Mouse (Mus musculus) midbrain, postnatal 0 days (tissue): ENCODE results near the gene Men1. TPM values are rescaled to one million over a fixed set of nuclear protein-coding genes. Genes with fewer than 3 reads are reported as not detected.

Source experiments
- ATAC-seq: fragments of 200-750 bp; cut with Nextera tagmentation; 2 replicates; pipeline ENCODE4 v1.8.0; 2017; ENCODE audit warnings: moderate number of reproducible peaks, mild to moderate bottlenecking, moderate TSS enrichment, moderate library complexity; ENCODE audit not compliant: low FRiP score
- DNase-seq: peaks from one replicate; pipeline ENCODE4 v3.0.0-alpha.2; 2015; ENCODE audit warnings: low spot score
- H3K27ac ChIP-seq: fragments of 300-500 bp; sonication (generic); 2 replicates; pipeline ENCODE4 v1.5.1; 2014; ENCODE audit warnings: low read depth, mild to moderate bottlenecking, low read length, mixed read lengths
- H3K27me3 ChIP-seq: fragments of 300-500 bp; sonication (generic); 2 replicates; pipeline ENCODE4 v1.6.1; 2014; ENCODE audit warnings: low read length, control low read depth, mixed read lengths; ENCODE audit not compliant: insufficient read depth
- H3K36me3 ChIP-seq: fragments of 300-500 bp; sonication (generic); 2 replicates; pipeline ENCODE4 v1.6.1; 2014; ENCODE audit warnings: low read length, control low read depth, mixed read lengths; ENCODE audit not compliant: insufficient read depth
- H3K4me1 ChIP-seq: fragments of 300-500 bp; sonication (generic); 2 replicates; pipeline ENCODE4 v1.6.1; 2014; ENCODE audit warnings: mild to moderate bottlenecking, control low read depth, antibody characterized with exemption, low read length, mixed read lengths; ENCODE audit not compliant: insufficient read depth
- H3K4me2 ChIP-seq: fragments of 300-500 bp; sonication (generic); 2 replicates; pipeline ENCODE4 v1.6.1; 2014; ENCODE audit warnings: low read depth, mild to moderate bottlenecking, low read length, mixed read lengths; ENCODE audit not compliant: poor library complexity, severe bottlenecking
- H3K4me3 ChIP-seq: fragments of 300-500 bp; sonication (generic); 2 replicates; pipeline ENCODE4 v1.5.1; 2014; ENCODE audit warnings: low read depth, mild to moderate bottlenecking, low read length, moderate library complexity
- H3K9ac ChIP-seq: fragments of 300-500 bp; sonication (generic); replicated peaks from 2 replicates; pipeline ENCODE4 v1.6.1; 2014; ENCODE audit warnings: mild to moderate bottlenecking, low read length, moderate library complexity, mixed read lengths; ENCODE audit not compliant: poor library complexity, severe bottlenecking
- H3K9me3 ChIP-seq: fragments of 300-500 bp; sonication (generic); 2 replicates; pipeline ENCODE4 v1.6.1; 2016; ENCODE audit warnings: low read length, control low read depth
- CTCF ChIP-seq: IDR thresholded peaks from 2 replicates; pipeline ENCODE4 v1.5.1; 2016; ENCODE audit warnings: antibody characterized with exemption, mild to moderate bottlenecking
- WGBS: fragments of 180-500 bp; shearing (Covaris S2); extraction: QIAGEN DNeasy Blood & Tissue Kit; methylation state at CpG from one replicate; pipeline ENCODE4 v1.1.7; 2014; 5-methylcytosine and 5-hydroxymethylcytosine counted together
- polyA plus RNA-seq: library from polyadenylated mRNA; unstranded; fragments of >200 nt; fragmentation: Nextera tagmentation; extraction: Ambion mirVana; gene quantifications from 2 replicates; pipeline ENCODE4 v1.2.1, GENCODE M21; 2015
- total RNA-seq: library from RNA; depleted of rRNA; stranded (reverse); fragments of >200 nt; gene quantifications from 2 replicates; pipeline ENCODE4 v1.2.3, GENCODE M21; 2014

Gene Men1
- total and polyA plus RNA-seq, 2 experiments from 2014 or later = 56.8 to 85.6 TPM

- no peak for TF ChIP-seq CTCF
- no peak overlapping the region for H3K9ac ChIP-seq
- ATAC-seq (no peak), DNase-seq (no peak)
- 95% methylated on average over 9 of the region's 9 CpGs for WGBS
- H3K4me3 ChIP-seq = no peak overlapping the region
- H3K4me2 ChIP-seq = no peak overlapping the region
- no peaks in the 10 kb centered on the region for H3K4me1 ChIP-seq
- no peaks in the 10 kb centered on the region for H3K27me3 ChIP-seq
- no peak overlapping the region for H3K27ac ChIP-seq
- H3K36me3 ChIP-seq = peaks cover 56% of the 10 kb centered on the region
- no peaks in the 10 kb centered on the region for H3K9me3 ChIP-seq
These were observed 37.1 kb upstream of the Men1 start for GRCm38 (mm10) chr19:6297641-6298040.

- Histone ChIP-seq H3K27me3 (no peaks in the 10 kb centered on the region), H3K4me1 (no peaks in the 10 kb centered on the region), H3K9ac (no peak overlapping the region), H3K4me3 (no peak overlapping the region), H3K36me3 (peaks cover 52% of the 10 kb centered on the region), H3K27ac (no peak overlapping the region; the same call in 1 of the 2 replicates), H3K4me2 (no peak overlapping the region), H3K9me3 (no peaks in the 10 kb centered on the region)
- 81% methylated on average over 4 of the region's 4 CpGs for WGBS
- no peak for ATAC-seq
- DNase-seq = no peak
- no peak for TF ChIP-seq CTCF
These were observed 35.8 kb upstream of the Men1 start for GRCm38 (mm10) chr19:6299003-6299402.

- Histone ChIP-seq H3K9me3 (no peaks in the 10 kb centered on the region), H3K9ac (no peak overlapping the region), H3K4me1 (no peaks in the 10 kb centered on the region), H3K27ac (no peak overlapping the region; the same call in 1 of the 2 replicates), H3K4me3 (no peak overlapping the region), H3K27me3 (no peaks in the 10 kb centered on the region), H3K4me2 (no peak overlapping the region), H3K36me3 (peaks cover 49% of the 10 kb centered on the region)
- WGBS = 88% methylated on average over 7 of the region's 7 CpGs
- TF ChIP-seq CTCF = no peak
- no peak for DNase-seq
- ATAC-seq = no peak
These were observed 35.1 kb upstream of the Men1 start for GRCm38 (mm10) chr19:6299450-6300267.

GRCm38 (mm10) chr19:6300402-6300841 lies 34.4 kb upstream of the Men1 start:
- 57% methylated on average over 7 of the region's 7 CpGs for WGBS
- DNase-seq (peak; percentile 56), ATAC-seq (no peak)
- Histone ChIP-seq H3K27me3 (no peaks in the 10 kb centered on the region), H3K36me3 (peaks cover 41% of the 10 kb centered on the region), H3K9ac (no peak overlapping the region), H3K4me1 (no peaks in the 10 kb centered on the region), H3K9me3 (no peaks in the 10 kb centered on the region), H3K4me3 (no peak overlapping the region), H3K27ac (no peak overlapping the region), H3K4me2 (no peak overlapping the region)
- TF ChIP-seq CTCF = no peak

GRCm38 (mm10) chr19:6302114-6302513 lies 32.7 kb upstream of the Men1 start:
- no peak for DNase-seq
- no peak for ATAC-seq
- H3K36me3 ChIP-seq = peaks cover 27% of the 10 kb centered on the region
- no peaks in the 10 kb centered on the region for H3K9me3 ChIP-seq
- H3K27ac ChIP-seq = no peak overlapping the region
- no peak for TF ChIP-seq CTCF
- no peak overlapping the region for H3K9ac ChIP-seq
- H3K4me3 ChIP-seq = no peak overlapping the region
- H3K4me1 ChIP-seq = no peaks in the 10 kb centered on the region
- no peak overlapping the region for H3K4me2 ChIP-seq
- 96% methylated on average over 5 of the region's 5 CpGs for WGBS
- no peaks in the 10 kb centered on the region for H3K27me3 ChIP-seq

GRCm38 (mm10) chr19:6302522-6302921 lies 32.3 kb upstream of the Men1 start:
- WGBS = 48% methylated on average over 4 of the region's 4 CpGs

More at GRCm38 (mm10) chr19:6302522-6302921, 32.3 kb upstream of the Men1 start:
- no peak for ATAC-seq
- Histone ChIP-seq H3K9ac (no peak overlapping the region), H3K4me2 (no peak overlapping the region), H3K27ac (no peak overlapping the region), H3K4me1 (no peaks in the 10 kb centered on the region), H3K36me3 (peaks cover 23% of the 10 kb centered on the region), H3K27me3 (no peaks in the 10 kb centered on the region), H3K9me3 (no peaks in the 10 kb centered on the region), H3K4me3 (no peak overlapping the region)
- TF ChIP-seq CTCF = no peak
- peak; percentile 69 for DNase-seq
